Mouse (Mus musculus) neutrophil, adult 5-6 weeks (primary cell): ENCODE data around the gene Kmt5a. TPM values are rescaled to one million over a fixed set of nuclear protein-coding genes. Genes with fewer than 3 reads are reported as not detected.
"Not testable (repeated sequence)": the region's sequence is repeated elsewhere in the genome, so short reads cannot be mapped to it uniquely, and the experiment has no call there.

ENCODE experiments used
- ATAC-seq: fragments of 151-379, 151-347 bp; 2 replicates; pipeline ENCODE4 v1.8.0; 2017; ENCODE audit warnings: mild to moderate bottlenecking, moderate TSS enrichment; ENCODE audit not compliant: insufficient number of reproducible peaks, poor library complexity, low FRiP score, severe bottlenecking; ENCODE audit errors: extremely low read depth
- total RNA-seq: library from RNA; stranded (forward); fragments of 200-1000 nt; gene quantifications from 2 replicates; pipeline ENCODE4 v1.2.3, GENCODE M21; 2017

Gene Kmt5a
- total RNA-seq, 1 experiment from 2014 or later: 58.0 TPM

GRCm38 (mm10) chr5:124470591-124471171 lies 31.0 kb downstream of the Kmt5a start:
- ATAC-seq: no peak

DNA sequence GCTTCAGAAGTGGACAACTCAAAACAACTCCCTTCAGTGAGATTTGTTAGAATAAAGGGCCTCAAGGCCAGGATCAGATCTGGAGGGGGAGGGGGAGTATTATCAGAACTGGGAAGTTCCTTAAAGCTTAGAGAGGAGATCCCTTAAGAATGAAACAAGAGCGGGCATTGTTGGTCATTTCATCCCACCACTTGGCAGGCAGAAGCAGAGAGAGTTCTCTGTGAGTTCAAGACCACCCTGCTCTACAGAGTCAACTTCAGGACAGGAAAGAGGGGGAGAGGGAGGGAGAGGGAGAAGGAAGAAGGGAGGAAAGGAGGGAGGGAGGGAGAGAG lies 39.1 kb downstream of the Kmt5a start:
- ATAC-seq: no peak

DNA sequence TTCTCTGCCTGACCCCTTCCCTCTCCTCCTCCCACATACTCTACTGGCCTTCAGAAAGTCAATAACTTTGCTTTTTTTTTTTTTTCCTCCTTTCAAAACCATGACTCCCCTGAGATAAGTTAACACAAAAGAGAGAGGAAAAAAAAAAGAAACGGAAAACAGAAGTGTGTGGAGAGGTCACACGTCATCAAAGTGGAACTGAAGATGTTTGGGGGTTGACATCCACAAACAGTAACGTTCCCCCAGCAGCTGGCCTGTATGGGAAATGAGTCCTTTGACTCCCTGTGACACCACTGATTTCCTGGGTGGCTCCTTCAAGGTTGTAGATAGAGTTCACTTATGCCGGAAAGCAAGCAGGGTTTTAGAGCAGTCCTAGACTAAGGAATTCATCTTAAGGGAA lies 40.4 kb downstream of the Kmt5a start:
- no peak for ATAC-seq

- no peak for ATAC-seq
Measured at GRCm38 (mm10) chr5:124481714-124482113, 42.0 kb downstream of the Kmt5a start.

DNA sequence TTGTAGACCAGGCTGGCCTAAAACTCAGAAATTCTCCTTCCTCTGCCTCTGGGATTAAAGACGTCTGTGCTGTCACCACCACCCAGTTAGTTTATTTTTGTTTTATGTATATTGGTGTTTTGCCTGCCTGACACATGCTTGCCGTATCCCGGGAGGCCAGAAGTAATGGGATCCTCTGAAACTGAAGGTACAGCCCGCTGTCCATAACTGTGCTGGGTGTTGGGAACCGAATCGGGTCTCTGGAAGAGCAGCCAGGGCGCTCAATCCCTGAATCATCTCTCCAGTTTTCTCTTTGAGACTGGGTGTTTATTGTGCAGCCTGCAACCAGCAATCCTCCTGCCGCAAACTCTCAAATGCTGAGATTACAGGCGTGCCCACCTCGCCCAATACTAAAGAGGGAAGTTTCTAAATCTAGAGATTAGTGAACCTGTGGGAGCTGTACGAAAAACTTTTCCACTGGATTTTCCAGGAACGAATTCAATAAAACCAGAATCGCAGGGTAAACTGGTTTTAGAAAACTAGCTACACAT lies 42.8 kb downstream of the Kmt5a start:
- no peak for ATAC-seq

DNA sequence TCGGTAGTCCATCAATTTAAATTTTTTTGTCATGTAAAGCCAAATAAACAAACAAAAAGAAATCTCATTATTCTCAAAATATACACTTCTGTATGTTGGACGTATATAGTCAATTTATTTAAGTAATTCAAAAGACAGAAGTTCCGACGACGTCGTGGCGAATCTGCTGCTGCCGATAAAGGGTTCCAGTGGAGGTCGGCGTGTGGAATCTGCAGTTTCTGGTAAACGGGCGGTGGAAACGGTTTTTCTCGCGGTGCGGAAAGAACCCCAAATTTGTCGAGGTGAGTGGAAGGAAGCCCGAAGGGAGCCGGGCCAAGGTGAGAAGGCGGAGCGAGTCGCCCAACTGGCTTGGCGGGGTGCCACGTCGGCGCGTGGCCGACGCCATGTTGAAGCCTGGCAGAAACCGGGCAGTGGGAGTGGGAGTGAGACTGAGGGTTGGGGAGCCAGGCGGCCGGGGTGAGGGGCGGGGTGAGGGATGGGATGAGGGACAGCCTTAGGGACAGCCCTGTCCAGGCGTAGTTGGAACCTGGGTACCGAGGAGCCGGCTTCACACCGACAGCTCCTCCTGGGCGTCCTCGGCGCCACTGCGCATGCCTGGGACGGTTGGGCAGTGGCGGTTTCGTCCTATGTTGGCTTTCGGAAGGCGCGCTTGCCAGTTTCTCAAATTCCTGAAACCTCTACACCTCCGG lies 43.4 kb downstream of the Kmt5a start, which contains the start of gene Snrnp35:
Snrnp35 (plus strand) TSS at position 169 of the 689 bp plus-strand sequence.
- ATAC-seq: peak; percentile 61

DNA sequence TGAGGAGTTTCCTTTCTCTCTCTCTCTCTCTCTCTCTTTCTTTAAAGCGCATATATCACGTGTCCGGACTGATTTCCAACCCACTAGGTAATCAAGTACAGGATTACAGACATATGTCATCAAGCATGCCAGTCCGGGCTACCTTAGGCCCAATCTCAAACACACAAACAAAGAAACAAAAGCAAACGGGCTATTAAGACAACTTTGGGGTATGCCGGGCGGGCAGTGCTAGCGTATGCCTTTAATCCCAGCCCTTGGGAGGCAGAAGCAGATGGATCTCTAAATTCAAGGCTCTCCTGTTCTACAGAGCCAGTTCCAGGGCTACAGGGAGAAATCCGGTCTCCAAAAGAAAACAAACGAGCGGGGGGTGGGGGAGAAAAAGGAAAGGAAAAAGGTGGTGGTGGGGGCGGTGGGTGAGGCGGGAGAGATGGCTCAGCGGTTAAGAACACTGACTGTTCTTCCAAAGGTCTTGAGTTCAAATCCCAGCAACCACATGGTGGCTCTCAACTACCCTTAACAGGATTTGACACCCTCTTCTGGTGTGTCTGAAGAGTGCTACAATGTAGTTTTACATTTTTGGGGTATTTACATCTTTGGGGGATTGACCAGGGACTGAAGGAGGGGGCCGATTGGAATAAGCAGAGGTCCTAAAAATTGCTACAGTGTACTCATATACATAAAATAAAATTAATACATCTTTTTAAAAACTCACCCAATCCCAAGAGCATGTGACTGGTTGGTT lies 44.1 kb downstream of the Kmt5a start:
- ATAC-seq: 0 out of 2 replicates have a peak, but pooled peaks have one; percentile 2

GRCm38 (mm10) chr5:124485654-124486053 lies 45.9 kb downstream of the Kmt5a start:
- ATAC-seq: no peak

DNA sequence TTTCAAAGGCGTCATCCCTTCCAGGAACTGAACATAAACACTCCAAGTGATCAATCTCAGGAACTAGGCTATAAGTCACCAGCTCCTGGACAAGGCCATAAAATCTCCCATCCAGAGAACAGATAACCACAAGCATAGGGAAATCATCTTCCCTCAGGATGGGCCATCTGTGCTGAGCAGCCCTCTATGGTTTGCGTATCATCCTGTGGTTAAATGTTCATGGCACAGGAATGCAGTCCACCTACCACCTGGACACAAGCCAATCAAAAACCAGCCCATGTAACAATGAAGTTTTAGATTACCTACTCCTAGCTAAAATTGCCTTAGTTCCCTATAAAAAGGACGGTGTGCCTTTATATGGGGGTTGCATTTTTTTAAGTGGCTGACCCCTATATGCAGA lies 49.2 kb downstream of the Kmt5a start:
- no peak for ATAC-seq

- no peak for ATAC-seq
Measured at GRCm38 (mm10) chr5:124491732-124492131, 52.0 kb downstream of the Kmt5a start.

DNA sequence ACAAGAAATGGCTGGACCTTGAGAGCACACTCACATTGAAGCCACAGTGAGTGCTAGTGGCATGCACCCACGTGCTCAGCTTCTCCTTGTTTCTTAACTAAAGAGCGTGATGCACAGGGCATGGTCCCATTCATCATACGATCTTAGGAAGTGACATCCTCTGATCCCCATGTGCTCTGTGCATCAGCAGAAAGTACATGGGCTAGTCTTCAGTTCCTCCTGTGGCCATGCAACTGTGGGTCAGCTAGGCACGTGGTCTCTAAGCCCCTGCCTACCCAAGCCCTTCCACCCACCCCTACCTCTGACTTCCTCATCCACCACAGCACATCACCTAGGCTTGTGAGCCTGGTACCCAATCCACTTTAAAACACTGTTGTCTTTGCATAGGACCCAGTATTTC lies 52.9 kb downstream of the Kmt5a start:
- ATAC-seq: no peak

DNA sequence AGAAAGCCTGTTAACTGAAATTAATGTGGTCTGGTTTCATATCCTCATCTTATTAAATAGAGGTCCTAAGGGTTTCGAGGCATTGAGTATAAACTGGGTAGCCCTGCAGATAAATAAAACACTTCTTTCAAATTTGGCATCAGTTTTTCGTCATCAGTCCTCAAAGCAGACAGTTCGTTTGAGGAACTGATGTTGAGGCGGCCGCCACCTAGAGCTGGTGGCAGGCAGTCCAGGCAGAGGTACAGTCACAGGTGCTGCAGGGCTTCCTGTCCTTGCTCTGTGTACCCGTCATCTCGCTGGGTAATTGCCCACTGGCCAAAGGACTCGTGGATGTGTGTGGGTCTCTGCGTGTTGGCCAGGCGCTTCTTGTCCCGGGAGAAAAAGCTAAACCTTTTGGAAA lies 53.7 kb downstream of the Kmt5a start:
- ATAC-seq: peak; percentile 77

DNA sequence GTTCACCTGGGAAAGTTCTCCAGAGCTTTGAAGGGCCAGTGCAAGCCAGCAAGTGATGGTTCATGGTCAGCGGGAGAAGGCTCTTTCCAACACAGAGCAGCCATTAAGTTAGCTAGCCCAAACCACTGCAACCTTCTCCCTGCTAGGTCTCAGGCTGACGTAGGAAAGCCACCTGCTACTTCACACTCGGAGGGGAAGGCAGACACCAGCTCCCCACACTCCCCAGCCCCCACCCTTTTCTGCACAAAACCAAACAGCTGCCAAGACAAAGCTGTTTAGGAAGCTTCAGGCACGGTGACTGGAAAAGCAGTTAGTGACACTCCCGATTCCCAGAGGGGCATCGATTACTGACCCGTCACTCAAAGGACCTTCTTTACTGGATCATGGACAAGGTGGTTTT lies 55.8 kb downstream of the Kmt5a start:
- no peak for ATAC-seq

- peak; percentile 72 for ATAC-seq
Measured at GRCm38 (mm10) chr5:124496614-124497514, 57.1 kb downstream of the Kmt5a start.

- ATAC-seq: no peak
Measured at GRCm38 (mm10) chr5:124498221-124498876, 58.6 kb downstream of the Kmt5a start.

GRCm38 (mm10) chr5:124499001-124499400 lies 59.3 kb downstream of the Kmt5a start:
- no peak for ATAC-seq

DNA sequence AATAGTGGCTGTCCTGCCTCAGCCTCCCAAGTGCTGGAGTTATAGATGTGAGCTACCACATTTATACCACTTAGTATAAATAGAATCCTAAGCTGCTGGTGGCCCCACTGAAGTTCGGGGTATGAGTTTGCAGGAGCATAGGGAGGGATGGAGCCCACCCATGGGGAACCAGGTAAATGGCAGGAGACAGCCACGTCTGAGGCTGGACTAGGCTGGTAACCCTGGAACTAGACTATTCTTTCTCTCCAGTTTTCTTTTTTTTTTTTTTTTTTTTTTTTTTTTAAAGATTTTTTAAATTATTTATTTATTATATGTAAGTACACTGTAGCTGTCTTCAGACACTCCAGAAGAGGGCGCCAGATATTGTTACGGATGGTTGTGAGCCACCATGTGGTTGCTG lies 60.3 kb downstream of the Kmt5a start:
- not testable (repeated sequence) for ATAC-seq

DNA sequence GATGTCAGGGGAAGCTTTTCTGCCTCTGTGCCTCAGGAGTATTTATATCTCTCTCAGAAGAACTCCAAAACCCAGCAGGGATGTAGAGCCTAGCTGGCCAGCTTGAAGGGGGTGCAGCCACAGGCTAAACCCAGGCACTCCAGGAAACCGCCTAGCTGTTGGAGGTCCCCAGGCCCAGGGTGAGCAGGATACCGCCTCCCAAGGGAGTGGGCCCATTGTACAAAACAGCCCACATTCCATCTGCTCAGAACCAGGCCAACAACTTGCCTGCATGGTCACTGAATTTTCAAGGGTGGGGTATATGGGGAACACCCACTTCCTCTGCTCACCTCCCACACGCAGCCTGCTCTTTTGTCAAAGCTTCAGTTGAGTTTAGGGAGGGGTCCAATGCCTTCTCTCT lies 60.8 kb downstream of the Kmt5a start:
- no peak for ATAC-seq

- no peak for ATAC-seq
Measured at GRCm38 (mm10) chr5:124501541-124501940, 61.8 kb downstream of the Kmt5a start.
